Mouse (Mus musculus): ENCODE results near the gene Ehbp1. TPM values are rescaled to one million over a fixed set of nuclear protein-coding genes. Genes with fewer than 3 reads are reported as not detected.

Ehbp1 gene
- total RNA-seq, 4 experiments from 2014 or later: 14.3 to 17.9 (median 15.2) TPM

- no peak for DNase-seq (ENCODE audit: low spot score in 2 of 2)
Observed at GRCm38 (mm10) chr11:22002062-22002782, 339.9 kb downstream of the Ehbp1 start.

DNA sequence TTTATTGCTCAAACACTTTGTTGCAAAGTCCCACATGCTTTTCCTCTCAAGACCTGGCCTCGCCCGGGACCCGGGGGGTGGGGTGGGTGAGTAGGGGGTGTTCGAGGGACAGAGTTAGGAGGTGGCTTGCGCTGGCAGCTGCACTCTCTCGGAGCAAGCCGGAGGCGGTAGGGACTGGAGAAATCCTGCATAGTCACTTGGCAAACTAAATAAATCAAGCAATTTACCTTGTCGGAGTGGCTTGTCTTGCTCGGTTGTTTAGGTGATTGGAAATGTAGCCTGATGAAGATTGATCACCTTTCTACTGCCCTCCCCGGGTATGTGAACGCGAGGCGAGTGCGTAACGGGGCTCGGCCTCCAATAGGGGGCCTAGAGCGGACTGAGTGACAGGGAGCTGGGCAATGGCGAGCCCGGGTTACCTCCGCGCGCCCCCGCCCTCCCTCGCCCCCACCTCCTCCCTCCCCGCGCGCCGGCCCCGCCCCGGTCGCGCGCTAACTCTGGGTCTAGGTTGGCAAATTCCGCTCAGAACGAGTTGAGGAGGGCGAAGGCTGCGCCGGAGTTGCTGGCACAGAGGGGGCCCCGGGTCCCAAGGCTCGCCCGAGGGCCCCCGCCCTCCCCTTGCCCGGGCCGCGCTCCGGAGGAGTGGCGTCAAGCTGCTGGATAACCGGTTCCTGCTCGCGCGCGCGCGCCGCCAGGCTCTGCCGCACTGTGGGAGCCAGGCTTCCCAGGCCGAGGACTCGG is 340.6 kb downstream of the Ehbp1 start:
- peak in 1 of 2 experiments; percentile 23 for DNase-seq (ENCODE audit: low spot score in 2 of 2)

- DNase-seq (ENCODE audit: low spot score in 2 of 2): no peak
Observed at GRCm38 (mm10) chr11:22000316-22001076, 341.6 kb downstream of the Ehbp1 start.

- no peak for DNase-seq (ENCODE audit: low spot score in 2 of 2)
Observed at GRCm38 (mm10) chr11:21999396-22000315, 342.4 kb downstream of the Ehbp1 start.

- no peak for DNase-seq (ENCODE audit: low spot score in 2 of 2)
Observed at GRCm38 (mm10) chr11:21998141-21999047, 343.7 kb downstream of the Ehbp1 start.

- DNase-seq (ENCODE audit: low spot score in 2 of 2): no peak
Observed at GRCm38 (mm10) chr11:21997561-21998140, 344.4 kb downstream of the Ehbp1 start.

- DNase-seq (ENCODE audit: low spot score in 2 of 2): no peak
Observed at GRCm38 (mm10) chr11:21996661-21997560, 345.2 kb downstream of the Ehbp1 start.

DNA sequence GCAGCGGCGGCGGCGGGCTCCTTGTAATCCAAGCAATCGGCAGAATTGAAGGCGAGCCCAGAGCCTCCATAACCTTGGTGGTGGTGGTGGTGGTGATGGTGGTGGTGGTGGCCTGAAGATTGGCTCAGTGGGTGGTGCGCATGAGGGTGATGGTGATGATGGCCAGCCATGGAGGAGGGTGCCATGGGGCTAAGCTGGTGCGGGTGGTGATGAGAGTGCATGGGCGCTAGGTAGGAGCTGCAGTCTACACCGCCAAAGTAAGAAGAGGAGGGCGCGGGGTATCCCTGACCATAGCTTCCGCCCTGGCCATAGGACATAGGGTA is 345.8 kb downstream of the Ehbp1 start:
- DNase-seq (ENCODE audit: low spot score in 2 of 2): no peak

DNA sequence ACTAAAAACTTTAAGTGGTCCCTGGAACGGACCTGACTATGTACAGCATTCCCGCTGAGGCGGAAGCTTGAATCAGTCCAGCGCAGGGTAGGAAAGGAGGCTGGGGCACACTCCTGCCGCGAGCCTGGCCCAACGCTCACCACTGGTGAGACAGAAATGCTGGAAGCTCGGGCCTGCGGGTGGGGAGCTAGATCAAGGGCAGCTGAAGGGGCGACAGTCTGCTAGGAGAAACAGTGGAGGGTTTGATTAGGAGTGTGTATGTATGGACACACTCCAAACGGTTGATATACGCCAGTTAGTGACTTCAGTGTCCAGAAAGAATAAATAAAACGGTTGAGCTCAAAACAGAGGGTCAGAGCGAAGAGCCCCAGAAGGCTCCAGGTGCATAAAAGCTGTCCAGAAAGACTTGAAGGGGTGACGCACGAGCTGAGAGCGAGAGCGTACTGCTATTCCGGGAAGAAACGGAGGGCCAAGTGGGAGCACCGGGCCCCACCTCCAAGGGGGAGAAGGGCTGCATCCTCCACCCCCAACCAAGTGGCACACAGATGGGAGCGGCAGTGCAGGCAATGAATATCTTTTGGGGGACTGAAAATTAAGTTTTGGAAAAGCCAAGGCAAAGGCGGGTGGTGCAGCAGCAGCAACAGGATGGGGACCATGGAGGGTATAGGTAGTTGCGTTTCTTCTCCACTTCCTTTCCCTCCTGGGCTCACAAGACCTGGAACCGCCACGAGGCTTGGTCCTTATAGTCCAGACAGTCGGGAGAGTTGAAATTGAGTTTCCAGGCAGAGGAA is 346.4 kb downstream of the Ehbp1 start:
- no peak for DNase-seq (ENCODE audit: low spot score in 2 of 2)

GRCm38 (mm10) chr11:21994377-21995370 is 347.4 kb downstream of the Ehbp1 start:
- DNase-seq (ENCODE audit: low spot score in 2 of 2): no peak

DNA sequence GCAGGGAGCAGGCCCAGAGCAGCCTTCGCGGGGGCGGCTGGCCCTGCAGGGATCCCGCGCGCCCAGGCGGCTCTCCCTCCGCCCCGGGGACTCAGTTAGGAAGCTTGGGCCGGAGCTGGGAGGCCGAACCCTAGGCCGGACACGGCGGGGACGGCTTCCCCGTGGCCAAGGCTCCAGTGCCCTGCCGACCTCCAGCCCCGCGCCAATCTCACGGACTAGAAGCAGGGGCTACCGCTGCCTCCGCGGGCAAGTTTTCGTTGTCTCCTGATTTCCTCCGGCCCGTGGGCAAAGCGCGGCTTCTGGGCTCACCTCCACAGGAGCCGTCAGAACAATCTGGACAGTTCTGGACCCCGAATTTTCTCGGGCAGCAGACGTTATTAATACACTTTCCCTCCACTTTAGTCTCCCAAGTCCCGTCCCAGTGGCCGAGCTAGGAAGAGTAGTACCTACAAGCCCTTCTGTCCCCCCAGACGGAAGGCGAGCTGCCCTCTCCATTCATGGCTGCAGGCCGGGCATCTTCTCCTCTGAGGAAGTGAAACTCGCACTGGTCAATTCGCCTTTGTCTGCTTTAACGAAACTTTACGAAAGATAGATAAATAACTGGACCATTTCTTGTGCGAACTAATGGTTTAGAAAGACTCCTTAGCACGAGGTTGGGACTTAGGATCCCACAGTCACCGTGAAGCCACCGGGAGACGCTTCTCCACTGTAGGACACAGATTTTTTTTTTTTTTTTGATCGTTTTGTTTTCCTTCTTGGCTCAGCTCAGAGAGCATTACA is 348.3 kb downstream of the Ehbp1 start:
- DNase-seq (ENCODE audit: low spot score in 2 of 2): no peak

DNA sequence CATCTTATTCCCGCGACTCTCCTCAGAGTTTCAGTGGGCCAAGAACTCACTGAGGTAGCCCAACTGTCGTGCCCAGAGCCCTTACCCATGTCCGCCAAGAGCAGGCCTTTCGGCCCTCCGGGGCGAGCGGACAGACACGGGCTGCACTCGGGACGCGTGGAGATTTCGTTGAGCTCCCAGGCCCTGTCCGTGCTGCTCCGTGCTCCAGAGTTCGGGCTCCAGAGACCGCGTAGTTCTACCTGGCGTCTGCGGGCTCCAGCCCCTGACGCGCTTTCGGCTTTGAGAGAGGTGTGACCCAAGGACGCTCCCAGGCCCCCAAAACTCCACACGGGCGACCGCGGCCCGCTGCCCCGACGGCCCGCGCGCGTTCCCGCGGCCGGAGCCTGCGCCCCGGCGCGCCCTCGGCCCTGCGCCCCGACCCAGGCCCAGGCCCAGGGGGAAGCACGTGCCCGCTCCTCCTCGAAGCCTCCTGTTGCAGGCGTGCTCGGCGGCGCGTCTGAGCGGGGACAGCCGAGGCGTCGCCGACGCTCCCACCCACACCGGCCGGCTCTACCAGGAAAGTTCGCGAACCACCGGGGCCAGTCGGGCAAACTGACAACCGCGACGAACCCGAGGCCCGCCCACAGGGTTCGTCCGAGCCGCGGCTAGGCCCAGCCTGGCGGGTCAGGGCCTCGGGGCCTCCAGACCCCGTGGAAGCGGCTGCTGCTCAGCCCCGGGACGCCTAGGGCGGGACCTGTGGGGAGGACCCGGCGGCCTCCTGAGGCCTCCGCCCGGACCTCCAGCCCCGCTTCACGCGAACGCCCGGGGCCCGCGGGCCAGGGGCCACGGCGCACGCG is 349.1 kb downstream of the Ehbp1 start:
- no peak for DNase-seq (ENCODE audit: low spot score in 2 of 2)

DNA sequence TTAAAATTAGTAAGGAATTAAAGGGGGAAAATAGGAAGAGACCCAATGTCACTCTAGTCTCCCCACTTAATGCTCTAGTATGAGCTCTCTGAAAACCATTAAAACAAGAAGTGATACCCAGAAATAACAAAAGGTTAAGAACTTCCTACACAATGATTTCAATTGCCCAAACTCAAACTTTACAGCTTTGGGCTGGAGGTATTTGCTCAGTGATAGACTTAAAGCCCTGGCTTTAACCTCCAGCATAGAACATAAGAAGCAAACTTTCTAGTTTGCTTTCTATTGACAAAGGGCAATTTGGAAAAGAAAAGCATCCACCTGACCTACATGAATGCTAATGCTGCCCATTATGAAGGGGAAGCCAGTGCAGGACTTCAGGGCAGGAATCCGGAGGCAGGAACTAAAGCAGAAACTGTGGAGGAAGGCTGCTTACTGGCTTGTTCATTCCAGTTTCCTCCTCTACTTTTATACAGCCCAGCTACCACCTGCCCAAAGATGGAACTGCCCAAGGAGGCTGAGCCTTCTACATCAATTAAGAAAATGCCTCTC is 353.6 kb downstream of the Ehbp1 start:
- DNase-seq (ENCODE audit: low spot score in 2 of 2): no peak

- no peak for DNase-seq (ENCODE audit: low spot score in 2 of 2)
Observed at GRCm38 (mm10) chr11:21985118-21985517, 357.0 kb downstream of the Ehbp1 start.
